Mouse (Mus musculus): ENCODE results near the gene Nav2. TPM values are rescaled to one million over a fixed set of nuclear protein-coding genes. Genes with fewer than 3 reads are reported as not detected.

The Nav2 gene
- polyA plus RNA-seq, 1 experiment: 46.2 TPM

DNA sequence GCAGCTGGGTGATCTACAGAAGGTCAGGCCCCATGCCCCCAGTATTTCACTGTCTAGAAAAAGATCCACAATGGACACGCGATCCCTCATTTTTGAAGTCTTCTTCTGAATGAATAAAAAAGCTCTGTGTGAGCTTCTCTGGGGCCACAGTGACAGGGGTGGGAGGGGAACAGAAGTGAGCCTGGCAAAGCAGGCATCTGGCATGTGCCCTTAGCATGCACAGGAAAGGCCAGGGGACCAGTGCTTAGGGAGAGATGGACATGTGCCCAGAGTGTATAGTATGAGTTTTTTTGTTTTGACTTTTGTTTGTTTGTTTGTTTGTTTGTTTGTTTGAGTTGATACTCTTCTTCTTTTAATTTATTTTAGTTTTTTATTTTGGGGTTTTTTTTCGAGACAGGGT is 481.8 kb downstream of the Nav2 start:
- H3K27me3 ChIP-seq (ENCODE audit: control insufficient read depth, insufficient read depth, low read length): no peaks in the 10 kb centered on the region

DNA sequence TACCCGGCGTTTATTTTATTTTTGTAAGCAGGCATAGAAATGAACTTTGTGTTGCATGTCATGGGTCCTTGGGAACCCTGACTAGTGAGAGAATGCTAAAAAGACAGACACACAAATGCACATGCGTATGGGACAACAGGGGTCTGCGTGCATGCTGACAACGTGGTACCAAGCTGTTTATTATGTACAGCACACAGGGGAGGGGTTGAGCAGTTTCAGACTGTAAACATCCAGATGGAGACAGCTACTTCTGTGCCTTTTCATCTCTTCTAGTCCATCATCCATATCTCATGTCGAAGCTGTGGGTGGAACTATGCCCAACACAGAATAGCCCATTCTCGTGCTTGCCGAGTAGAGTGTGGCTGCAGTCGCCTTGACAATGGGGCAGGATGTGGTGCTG is 482.3 kb downstream of the Nav2 start:
- peaks cover 6% of the 10 kb centered on the region for H3K4me1 ChIP-seq (replicated peaks; ENCODE audit: control insufficient read depth, insufficient read depth, low read length)
- TF ChIP-seq POLR2A (IDR thresholded peaks at IDR 0.05; ENCODE audit: control insufficient read depth, extremely low read depth, insufficient read depth, low read length, poor library complexity) (no peak), CTCF (IDR thresholded peaks at IDR 0.05; ENCODE audit: borderline replicate concordance, control insufficient read depth, extremely low read depth, insufficient read depth, low read length, poor library complexity) (no peak)
- H3K27me3 ChIP-seq (ENCODE audit: control insufficient read depth, insufficient read depth, low read length): no peaks in the 10 kb centered on the region
- 83% methylated on average over 9 of the region's 9 CpGs for WGBS
- no peak overlapping the region for H3K27ac ChIP-seq (ENCODE audit: control insufficient read depth, insufficient read depth, low read length)
- H3K36me3 ChIP-seq (ENCODE audit: control insufficient read depth, insufficient read depth, low read length): no peaks in the 10 kb centered on the region
- H3K4me3 ChIP-seq (ENCODE audit: control insufficient read depth, insufficient read depth, low read length): no peak overlapping the region
- no peak for DNase-seq

More for the DNA sequence above, 481.8 kb downstream of the Nav2 start:
- Histone ChIP-seq H3K36me3 (ENCODE audit: control insufficient read depth, insufficient read depth, low read length) (no peaks in the 10 kb centered on the region), H3K4me3 (ENCODE audit: control insufficient read depth, insufficient read depth, low read length) (no peak overlapping the region), H3K27ac (ENCODE audit: control insufficient read depth, insufficient read depth, low read length) (no peak overlapping the region), H3K4me1 (replicated peaks; ENCODE audit: control insufficient read depth, insufficient read depth, low read length) (peaks cover 6% of the 10 kb centered on the region)
- TF ChIP-seq CTCF (IDR thresholded peaks at IDR 0.05; ENCODE audit: borderline replicate concordance, control insufficient read depth, extremely low read depth, insufficient read depth, low read length, poor library complexity) (no peak), POLR2A (IDR thresholded peaks at IDR 0.05; ENCODE audit: control insufficient read depth, extremely low read depth, insufficient read depth, low read length, poor library complexity) (no peak)
- DNase-seq: no peak
- WGBS: 83% methylated on average over 3 of the region's 3 CpGs

DNA sequence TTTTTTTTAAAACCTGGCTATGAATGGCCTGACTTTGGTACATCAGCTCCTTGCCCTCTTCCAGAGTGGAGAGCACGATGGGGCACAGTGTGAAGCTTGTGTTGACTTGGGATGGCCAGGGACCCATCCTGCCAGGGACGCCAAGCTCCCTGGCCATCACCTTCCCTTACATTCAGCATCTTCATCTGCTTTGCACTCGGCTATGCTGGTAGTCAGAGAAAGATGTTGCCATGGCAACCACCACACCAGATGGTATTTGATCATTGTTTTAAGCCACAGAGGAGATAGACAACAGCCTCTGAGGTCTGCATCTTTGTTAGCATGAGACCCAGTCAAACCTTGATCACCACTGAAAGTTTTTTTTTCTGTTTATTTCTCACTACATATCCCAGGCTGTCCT is 483.7 kb downstream of the Nav2 start:
- no peak for DNase-seq
- Histone ChIP-seq H3K27me3 (ENCODE audit: control insufficient read depth, insufficient read depth, low read length) (no peaks in the 10 kb centered on the region), H3K4me3 (ENCODE audit: control insufficient read depth, insufficient read depth, low read length) (no peak overlapping the region), H3K27ac (ENCODE audit: control insufficient read depth, insufficient read depth, low read length) (no peak overlapping the region), H3K36me3 (ENCODE audit: control insufficient read depth, insufficient read depth, low read length) (no peaks in the 10 kb centered on the region), H3K4me1 (replicated peaks; ENCODE audit: control insufficient read depth, insufficient read depth, low read length) (peaks cover 8% of the 10 kb centered on the region)
- 58% methylated on average over 3 of the region's 3 CpGs for WGBS
- TF ChIP-seq CTCF (IDR thresholded peaks at IDR 0.05; ENCODE audit: borderline replicate concordance, control insufficient read depth, extremely low read depth, insufficient read depth, low read length, poor library complexity) (no peak), POLR2A (IDR thresholded peaks at IDR 0.05; ENCODE audit: control insufficient read depth, extremely low read depth, insufficient read depth, low read length, poor library complexity) (no peak)

DNA sequence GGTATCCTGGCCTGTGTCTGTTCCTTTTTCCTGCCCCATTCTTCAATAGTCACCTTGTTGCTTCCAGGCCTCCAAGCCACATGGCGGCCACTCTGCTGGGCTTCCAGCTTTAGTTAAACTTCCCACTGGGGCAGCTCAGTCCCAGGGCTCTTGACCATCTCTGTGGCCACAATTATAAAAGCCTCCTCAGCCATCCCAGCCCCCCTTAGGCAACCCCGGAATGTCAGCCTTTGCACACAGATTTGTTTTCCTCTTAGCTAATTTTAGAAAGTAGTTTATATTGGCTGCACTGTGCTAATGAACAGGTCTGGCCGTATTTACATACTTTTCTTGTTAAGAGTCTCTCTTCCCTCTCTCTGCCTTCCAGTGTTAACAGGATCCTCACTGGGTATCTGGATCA is 484.3 kb downstream of the Nav2 start:
- Histone ChIP-seq H3K4me3 (ENCODE audit: control insufficient read depth, insufficient read depth, low read length) (no peak overlapping the region), H3K36me3 (ENCODE audit: control insufficient read depth, insufficient read depth, low read length) (no peaks in the 10 kb centered on the region), H3K27ac (ENCODE audit: control insufficient read depth, insufficient read depth, low read length) (no peak overlapping the region), H3K27me3 (ENCODE audit: control insufficient read depth, insufficient read depth, low read length) (no peaks in the 10 kb centered on the region), H3K4me1 (replicated peaks; ENCODE audit: control insufficient read depth, insufficient read depth, low read length) (peaks cover 15% of the 10 kb centered on the region)
- no peak for DNase-seq
- WGBS: 90% methylated on average over 3 of the region's 3 CpGs
- no peak for TF ChIP-seq POLR2A (IDR thresholded peaks at IDR 0.05; ENCODE audit: control insufficient read depth, extremely low read depth, insufficient read depth, low read length, poor library complexity)
- no peak for TF ChIP-seq CTCF (IDR thresholded peaks at IDR 0.05; ENCODE audit: borderline replicate concordance, control insufficient read depth, extremely low read depth, insufficient read depth, low read length, poor library complexity)

DNA sequence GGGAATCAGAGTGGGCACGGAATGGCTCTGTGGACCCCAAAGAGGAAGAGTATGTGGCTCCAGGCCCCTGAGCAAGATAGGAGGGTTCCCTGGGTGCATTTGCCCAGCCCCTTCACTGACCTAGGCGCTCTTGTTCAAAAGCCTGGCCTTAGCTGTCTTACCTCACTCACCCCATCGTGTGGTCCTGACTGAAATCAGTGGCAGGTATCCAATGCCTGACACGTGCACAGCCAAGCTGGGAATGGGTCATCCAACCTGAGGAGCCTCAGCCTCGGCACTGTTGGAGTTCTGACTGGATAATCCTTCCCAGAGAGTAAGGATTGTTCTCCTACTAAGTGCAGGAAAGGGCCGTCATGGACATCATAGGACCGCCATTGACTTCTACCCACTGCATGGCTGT is 485.3 kb downstream of the Nav2 start:
- 96% methylated on average over 7 of the region's 7 CpGs for WGBS
- Histone ChIP-seq H3K36me3 (ENCODE audit: control insufficient read depth, insufficient read depth, low read length) (no peaks in the 10 kb centered on the region), H3K4me1 (replicated peaks; ENCODE audit: control insufficient read depth, insufficient read depth, low read length) (peaks cover 18% of the 10 kb centered on the region), H3K27ac (ENCODE audit: control insufficient read depth, insufficient read depth, low read length) (no peak overlapping the region), H3K27me3 (ENCODE audit: control insufficient read depth, insufficient read depth, low read length) (no peaks in the 10 kb centered on the region), H3K4me3 (ENCODE audit: control insufficient read depth, insufficient read depth, low read length) (no peak overlapping the region)
- no peak for DNase-seq
- TF ChIP-seq CTCF (IDR thresholded peaks at IDR 0.05; ENCODE audit: borderline replicate concordance, control insufficient read depth, extremely low read depth, insufficient read depth, low read length, poor library complexity) (no peak), POLR2A (IDR thresholded peaks at IDR 0.05; ENCODE audit: control insufficient read depth, extremely low read depth, insufficient read depth, low read length, poor library complexity) (no peak)

DNA sequence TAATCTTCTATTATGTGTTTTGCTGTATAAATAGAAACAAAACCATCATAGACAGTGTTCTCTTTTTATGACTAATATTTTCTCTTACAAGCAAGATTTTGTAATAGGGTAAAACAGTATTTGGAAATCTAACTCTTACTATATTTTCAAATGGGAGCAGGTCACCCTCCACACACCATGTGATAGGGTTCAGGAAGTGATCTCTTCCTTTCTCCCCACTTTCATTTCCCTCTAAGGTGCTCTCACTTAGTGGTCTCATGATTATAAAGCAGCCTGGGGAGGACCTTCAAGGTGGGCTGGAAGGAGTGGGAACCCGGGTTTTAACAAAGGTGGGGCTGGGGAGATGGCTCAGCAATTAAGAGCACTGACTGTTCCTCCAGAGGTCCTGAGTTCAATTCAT is 487.7 kb downstream of the Nav2 start:
- no peak for DNase-seq
- no peaks in the 10 kb centered on the region for H3K36me3 ChIP-seq (ENCODE audit: control insufficient read depth, insufficient read depth, low read length)
- H3K4me3 ChIP-seq (ENCODE audit: control insufficient read depth, insufficient read depth, low read length): no peak overlapping the region
- H3K4me1 ChIP-seq (replicated peaks; ENCODE audit: control insufficient read depth, insufficient read depth, low read length): peaks cover 20% of the 10 kb centered on the region
- TF ChIP-seq POLR2A (IDR thresholded peaks at IDR 0.05; ENCODE audit: control insufficient read depth, extremely low read depth, insufficient read depth, low read length, poor library complexity): no peak
- TF ChIP-seq CTCF (IDR thresholded peaks at IDR 0.05; ENCODE audit: borderline replicate concordance, control insufficient read depth, extremely low read depth, insufficient read depth, low read length, poor library complexity): no peak
- H3K27me3 ChIP-seq (ENCODE audit: control insufficient read depth, insufficient read depth, low read length): no peaks in the 10 kb centered on the region
- H3K27ac ChIP-seq (ENCODE audit: control insufficient read depth, insufficient read depth, low read length): no peak overlapping the region
- 32% methylated on average over 1 of the region's 1 CpGs for WGBS

DNA sequence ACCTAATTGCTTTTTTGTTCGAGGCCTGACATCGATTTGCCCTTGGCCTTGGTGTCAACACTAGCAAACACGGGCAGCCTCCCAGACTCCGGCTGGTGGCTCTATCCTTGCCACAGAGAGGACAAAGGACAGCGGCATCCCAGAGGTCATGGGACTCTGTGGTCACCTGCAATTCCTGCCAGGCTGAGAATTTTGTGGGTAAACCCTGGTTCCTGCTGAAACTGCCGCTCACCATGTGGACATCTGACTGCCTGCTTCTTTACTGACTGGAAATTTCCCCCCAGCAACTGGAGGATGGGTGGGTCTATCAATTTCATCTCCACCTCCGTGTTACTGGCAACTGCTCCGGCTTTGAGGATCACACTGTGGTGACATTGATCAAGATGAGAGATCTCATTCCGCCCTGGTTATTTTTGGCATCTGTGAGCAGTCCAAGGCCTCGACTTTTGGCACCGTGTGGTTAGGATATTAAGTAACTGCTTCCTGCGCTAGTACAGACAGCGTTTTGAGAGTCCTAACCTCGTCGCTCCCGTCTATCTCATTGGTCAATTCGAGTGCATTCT is 489.0 kb downstream of the Nav2 start:
- no peak for DNase-seq
- Histone ChIP-seq H3K4me1 (replicated peaks; ENCODE audit: control insufficient read depth, insufficient read depth, low read length) (peaks cover 18% of the 10 kb centered on the region), H3K4me3 (ENCODE audit: control insufficient read depth, insufficient read depth, low read length) (no peak overlapping the region), H3K27me3 (ENCODE audit: control insufficient read depth, insufficient read depth, low read length) (no peaks in the 10 kb centered on the region), H3K36me3 (ENCODE audit: control insufficient read depth, insufficient read depth, low read length) (no peaks in the 10 kb centered on the region), H3K27ac (ENCODE audit: control insufficient read depth, insufficient read depth, low read length) (no peak overlapping the region)
- 58% methylated on average over 17 of the region's 17 CpGs for WGBS
- TF ChIP-seq POLR2A (IDR thresholded peaks at IDR 0.05; ENCODE audit: control insufficient read depth, extremely low read depth, insufficient read depth, low read length, poor library complexity) (no peak), CTCF (IDR thresholded peaks at IDR 0.05; ENCODE audit: borderline replicate concordance, control insufficient read depth, extremely low read depth, insufficient read depth, low read length, poor library complexity) (no peak)
